Mouse (Mus musculus) macrophage (primary cell): ENCODE measurements around the gene Olfr1373. TPM values are rescaled to one million over a fixed set of nuclear protein-coding genes. Genes with fewer than 3 reads are reported as not detected.
"Not testable (repeated sequence)": the region's sequence is repeated elsewhere in the genome, so short reads cannot be mapped to it uniquely, and the experiment has no call there.

Experiments used
- H3K27ac ChIP-seq: fragments of 350-480 bp; formaldehyde crosslinking; 2 replicates; pipeline ENCODE4 v1.9.0; 2021
- H3K36me3 ChIP-seq: fragments of 350-480 bp; formaldehyde crosslinking; 2 replicates; pipeline ENCODE4 v1.9.0; 2021; ENCODE audit errors: inconsistent target
- H3K4me3 ChIP-seq: fragments of 350-480 bp; formaldehyde crosslinking; 2 replicates; pipeline ENCODE4 v1.9.0; 2021; ENCODE audit errors: inconsistent target
- H3K79me2 ChIP-seq: fragments of 350-480 bp; formaldehyde crosslinking; 2 replicates; pipeline ENCODE4 v1.9.0; 2021; ENCODE audit errors: inconsistent target
- WGBS: methylation state at CpG from one replicate; pipeline ENCODE4 v1.1.7; 2026; ENCODE audit warnings: inconsistent platforms; ENCODE audit not compliant: missing documents; 5-methylcytosine and 5-hydroxymethylcytosine counted together
- polyA plus RNA-seq: library from polyadenylated mRNA; stranded (reverse); fragments of 250-400 nt; gene quantifications from 3 replicates; pipeline ENCODE4 v1.2.4, GENCODE M21; 2018; ENCODE audit warnings: inconsistent platforms
- total RNA-seq, 78 experiments: library from RNA; depleted of rRNA; stranded (reverse); fragments of 250-400 nt; gene quantifications; 1 replicate in 9 of 78; 2 replicates in 24 of 78; 3 replicates in 43 of 78; 4 replicates in 2 of 78; pipeline ENCODE4 v1.2.4; 2018; ENCODE audit warnings: inconsistent platforms in 56 of 78

Gene Olfr1373
- total RNA-seq (2018; cell fraction: chromatin; rRNA removed), result not detected
- total RNA-seq (2018; cell fraction: cytosol; rRNA removed), result not detected
- total RNA-seq (2018; cell fraction: nucleus; rRNA removed), result not detected
- polyA plus RNA-seq, result not detected in 3 replicates

DNA sequence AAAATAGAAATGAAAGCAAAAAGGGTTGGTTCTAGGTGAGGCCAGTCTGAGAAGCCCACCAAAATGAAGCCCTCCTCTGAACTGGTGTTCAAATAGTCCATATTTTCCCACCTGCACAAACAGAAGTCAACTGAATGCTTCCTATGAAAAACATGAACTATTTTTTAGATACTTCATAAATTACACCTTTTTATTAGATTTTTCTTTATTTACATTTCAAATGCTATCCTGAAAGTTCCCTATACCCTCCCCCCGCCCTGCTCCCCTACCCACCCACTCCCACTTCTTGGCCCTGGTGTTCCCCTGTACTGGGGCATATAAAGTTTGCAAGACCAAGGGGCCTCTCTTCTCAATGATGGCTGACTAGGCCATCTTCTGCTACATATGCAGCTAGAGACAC lies at the start of gene Olfr1373:
Gene Olfr1373, minus strand, starts transcription at position 101 of the 400 bp plus-strand sequence.
- not testable (repeated sequence) for H3K79me2 ChIP-seq, H3K27ac ChIP-seq, H3K36me3 ChIP-seq, H3K4me3 ChIP-seq
- WGBS, result no CpG with 5 or more reads among the region's 1 CpGs

- not testable (repeated sequence) for H3K4me3 ChIP-seq, H3K79me2 ChIP-seq, H3K36me3 ChIP-seq, H3K27ac ChIP-seq
- 22% methylated on average over 1 of the region's 4 CpGs for WGBS
These were observed 35.3 kb upstream of the Olfr1373 start for GRCm38 (mm10) chr11:52180651-52181050.

GRCm38 (mm10) chr11:52179897-52180296 lies 34.6 kb upstream of the Olfr1373 start:
- not testable (repeated sequence) for H3K4me3 ChIP-seq, H3K27ac ChIP-seq, H3K79me2 ChIP-seq, H3K36me3 ChIP-seq
- WGBS, result no CpG with 5 or more reads among the region's 3 CpGs

- H3K79me2 ChIP-seq, result no peaks in the 10 kb centered on the region
- peak overlapping the region; percentile 25 for H3K4me3 ChIP-seq
- no peaks in the 10 kb centered on the region for H3K36me3 ChIP-seq
- no peak overlapping the region for H3K27ac ChIP-seq
- 8% methylated on average over 12 of the region's 12 CpGs for WGBS
These were observed 23.1 kb upstream of the Olfr1373 start for GRCm38 (mm10) chr11:52168461-52168860.

GRCm38 (mm10) chr11:52167901-52168302 lies 22.6 kb upstream of the Olfr1373 start:
- peak overlapping the region; percentile 25 for H3K4me3 ChIP-seq
- not testable (repeated sequence) for H3K36me3 ChIP-seq, H3K79me2 ChIP-seq, H3K27ac ChIP-seq
- WGBS, result 2% methylated on average over 19 of the region's 42 CpGs

DNA sequence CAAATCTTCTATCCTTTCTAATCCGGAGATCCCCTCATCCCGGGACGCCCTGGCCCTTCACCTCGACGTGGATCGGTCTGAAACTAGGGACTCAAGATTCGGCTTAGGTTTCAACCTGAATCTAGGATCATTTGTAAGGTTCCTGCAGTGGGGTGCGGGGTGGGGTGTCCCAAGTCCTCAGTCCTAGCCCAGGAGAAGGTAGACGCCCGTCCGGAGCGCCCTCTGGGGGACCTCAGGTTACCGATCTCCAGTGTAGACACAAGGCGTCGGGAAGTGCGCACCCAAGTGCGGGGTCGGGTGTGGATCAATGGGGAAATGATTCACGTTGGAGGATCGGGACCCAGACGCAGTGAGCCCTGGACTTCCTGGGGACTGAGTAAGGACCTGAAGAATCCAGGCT lies 21.8 kb upstream of the Olfr1373 start:
- Histone ChIP-seq H3K36me3 (no peaks in the 10 kb centered on the region), H3K79me2 (no peaks in the 10 kb centered on the region), H3K4me3 (no peak overlapping the region), H3K27ac (no peak overlapping the region)
- under 1% methylated on average over 21 of the region's 21 CpGs for WGBS

DNA sequence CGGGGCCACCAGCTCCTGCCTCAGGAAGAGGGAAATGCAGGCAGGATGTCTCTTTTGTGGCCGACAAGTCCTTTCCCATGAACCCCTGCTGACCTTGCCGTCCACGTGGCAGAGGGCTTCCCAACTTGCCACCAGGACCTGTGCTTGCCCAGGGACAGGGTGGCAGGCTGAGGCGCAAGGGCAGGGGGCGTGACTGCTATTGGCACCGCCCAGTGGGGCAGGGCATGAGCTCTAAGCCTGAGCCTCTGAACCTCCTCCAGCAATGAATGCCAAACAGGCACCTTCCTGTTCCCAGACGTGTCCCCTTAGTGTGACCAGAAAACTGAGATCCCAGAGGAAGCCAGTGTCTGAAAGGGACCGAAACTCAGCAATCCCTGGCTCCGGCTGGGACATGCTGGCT lies 18.6 kb upstream of the Olfr1373 start:
- 14% methylated on average over 9 of the region's 10 CpGs for WGBS
- H3K27ac ChIP-seq, result no peak overlapping the region
- no peaks in the 10 kb centered on the region for H3K36me3 ChIP-seq
- H3K4me3 ChIP-seq, result no peak overlapping the region
- no peaks in the 10 kb centered on the region for H3K79me2 ChIP-seq

GRCm38 (mm10) chr11:52143675-52144074 lies 1.7 kb downstream of the Olfr1373 start:
- not testable (repeated sequence) for H3K4me3 ChIP-seq, H3K27ac ChIP-seq, H3K36me3 ChIP-seq, H3K79me2 ChIP-seq
- WGBS, result 57% methylated on average over 4 of the region's 4 CpGs

- Histone ChIP-seq H3K27ac (no peak overlapping the region), H3K36me3 (no peaks in the 10 kb centered on the region), H3K79me2 (no peaks in the 10 kb centered on the region), H3K4me3 (no peak overlapping the region)
- 90% methylated on average over 7 of the region's 7 CpGs for WGBS
These were observed 14.8 kb downstream of the Olfr1373 start for GRCm38 (mm10) chr11:52130451-52131068.

GRCm38 (mm10) chr11:52129621-52130450 lies 15.5 kb downstream of the Olfr1373 start:
- no peaks in the 10 kb centered on the region for H3K79me2 ChIP-seq
- no peak overlapping the region for H3K4me3 ChIP-seq
- no peak overlapping the region for H3K27ac ChIP-seq
- WGBS, result 82% methylated on average over 10 of the region's 10 CpGs
- H3K36me3 ChIP-seq, result peaks cover 4% of the 10 kb centered on the region; the same call in 1 of the 2 replicates

GRCm38 (mm10) chr11:52129171-52129570 lies 16.2 kb downstream of the Olfr1373 start:
- Histone ChIP-seq H3K36me3 (peaks cover 11% of the 10 kb centered on the region; the same call in 1 of the 2 replicates), H3K4me3 (no peak overlapping the region), H3K79me2 (no peaks in the 10 kb centered on the region), H3K27ac (no peak overlapping the region)
- WGBS, result 47% methylated on average over 3 of the region's 3 CpGs

DNA sequence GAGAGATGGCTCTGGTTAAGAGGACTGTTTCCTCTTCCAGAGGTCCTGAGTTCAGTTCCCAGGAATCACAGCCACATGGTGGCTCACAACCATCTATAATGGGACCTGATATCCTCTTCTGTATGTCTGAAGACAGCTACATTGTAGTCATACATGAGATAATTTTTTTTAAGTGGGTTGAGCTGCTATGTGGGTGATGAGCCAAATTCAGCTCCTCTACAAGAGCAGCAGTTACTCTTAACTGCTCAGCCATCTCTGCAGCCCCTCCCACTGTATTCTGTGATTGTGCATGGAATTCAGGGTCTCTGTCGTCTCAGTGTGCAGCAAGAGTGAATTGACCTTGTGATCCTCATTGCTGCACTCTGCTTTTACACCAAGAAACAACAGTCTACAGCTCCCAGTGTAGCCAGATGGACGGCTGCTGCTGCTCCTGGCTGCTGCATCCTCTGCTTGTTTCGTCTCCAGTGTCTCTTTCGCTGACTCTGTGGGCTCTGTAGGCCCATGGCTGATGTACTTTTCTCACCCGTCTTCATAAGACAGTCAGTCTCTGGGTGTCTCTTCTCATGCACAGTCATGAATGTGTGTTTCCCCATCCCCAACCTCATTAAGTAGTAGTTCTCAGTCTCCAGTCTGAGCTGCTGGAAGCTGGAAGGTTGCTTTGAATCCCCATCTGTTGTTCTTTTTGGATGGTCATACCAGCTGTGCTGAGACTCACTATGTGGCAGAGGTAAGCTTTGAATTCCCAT lies 16.8 kb downstream of the Olfr1373 start:
- WGBS, result 85% methylated on average over 5 of the region's 5 CpGs
- Histone ChIP-seq H3K79me2 (no peaks in the 10 kb centered on the region), H3K36me3 (peaks cover 12% of the 10 kb centered on the region; the same call in 1 of the 2 replicates), H3K4me3 (no peak overlapping the region), H3K27ac (no peak overlapping the region)

GRCm38 (mm10) chr11:52127760-52128159 lies 17.6 kb downstream of the Olfr1373 start:
- no peak overlapping the region for H3K4me3 ChIP-seq
- no peak overlapping the region for H3K27ac ChIP-seq
- 81% methylated on average over 5 of the region's 5 CpGs for WGBS
- no peaks in the 10 kb centered on the region for H3K79me2 ChIP-seq
- H3K36me3 ChIP-seq, result peaks cover 18% of the 10 kb centered on the region; the same call in 1 of the 2 replicates

GRCm38 (mm10) chr11:52127169-52127568 lies 18.2 kb downstream of the Olfr1373 start:
- H3K79me2 ChIP-seq, result no peaks in the 10 kb centered on the region
- H3K27ac ChIP-seq, result no peak overlapping the region
- no peak overlapping the region for H3K4me3 ChIP-seq
- 90% methylated on average over 3 of the region's 3 CpGs for WGBS
- H3K36me3 ChIP-seq, result peaks cover 24% of the 10 kb centered on the region; the same call in 1 of the 2 replicates
